Mouse (Mus musculus): ENCODE measurements around the gene Gm14391.
A peak's percentile ranks its signal among the peaks of the same experiment; 100 is the strongest.
"Not testable (repeated sequence)": the region's sequence is repeated elsewhere in the genome, so short reads cannot be mapped to it uniquely, and the experiment has no call there.

Gene Gm14391

GRCm38 (mm10) chr2:175158642-175159041, 48.1 kb downstream of the Gm14391 start:
- H3K27me3 ChIP-seq (ENCODE audit: insufficient read depth, low read length), result no peaks in the 10 kb centered on the region
- no peaks in the 10 kb centered on the region for H3K4me1 ChIP-seq (replicated peaks; ENCODE audit: low read depth, low read length)
- peaks cover 13% of the 10 kb centered on the region for H3K36me3 ChIP-seq (ENCODE audit: insufficient read depth, low read length)
- TF ChIP-seq POU5F1 (IDR thresholded peaks at IDR 0.05; ENCODE audit: borderline replicate concordance, low read length) (no peak), NANOG (IDR thresholded peaks at IDR 0.05; ENCODE audit: borderline replicate concordance, low read length) (no peak), CTCF (conservative IDR thresholded peaks at IDR 0.05; ENCODE audit: low read length) (no peak)
- no peak overlapping the region for H3K4me3 ChIP-seq (replicated peaks; ENCODE audit: low read length)
- peaks cover 85% of the 10 kb centered on the region for H3K9me3 ChIP-seq (ENCODE audit: low read length)

- TF ChIP-seq NANOG (IDR thresholded peaks at IDR 0.05; ENCODE audit: borderline replicate concordance, low read length) (no peak), POU5F1 (IDR thresholded peaks at IDR 0.05; ENCODE audit: borderline replicate concordance, low read length) (no peak), CTCF (conservative IDR thresholded peaks at IDR 0.05; ENCODE audit: low read length) (no peak)
- H3K4me1 ChIP-seq (replicated peaks; ENCODE audit: low read depth, low read length), result no peaks in the 10 kb centered on the region
- H3K36me3 ChIP-seq (ENCODE audit: insufficient read depth, low read length), result peaks cover 20% of the 10 kb centered on the region
- H3K4me3 ChIP-seq (replicated peaks; ENCODE audit: low read length), result no peak overlapping the region
- no peaks in the 10 kb centered on the region for H3K27me3 ChIP-seq (ENCODE audit: insufficient read depth, low read length)
- H3K9me3 ChIP-seq (ENCODE audit: low read length), result peaks cover 95% of the 10 kb centered on the region
Observed at GRCm38 (mm10) chr2:175156696-175157095, 50.0 kb downstream of the Gm14391 start.

GRCm38 (mm10) chr2:175141993-175142295, 64.8 kb downstream of the Gm14391 start, which contains the start of gene Gm14399:
TSS of gene Gm14399 (minus strand) at chr2:175142012.
- peak within 1 kb of the TSS; percentile 81 for H3K4me3 ChIP-seq (replicated peaks; ENCODE audit: low read length)
- not testable (repeated sequence) for H3K4me1 ChIP-seq (replicated peaks; ENCODE audit: low read depth, low read length); H3K9me3 ChIP-seq (ENCODE audit: low read length); H3K27me3 ChIP-seq (ENCODE audit: insufficient read depth, low read length); H3K36me3 ChIP-seq (ENCODE audit: insufficient read depth, low read length)

DNA sequence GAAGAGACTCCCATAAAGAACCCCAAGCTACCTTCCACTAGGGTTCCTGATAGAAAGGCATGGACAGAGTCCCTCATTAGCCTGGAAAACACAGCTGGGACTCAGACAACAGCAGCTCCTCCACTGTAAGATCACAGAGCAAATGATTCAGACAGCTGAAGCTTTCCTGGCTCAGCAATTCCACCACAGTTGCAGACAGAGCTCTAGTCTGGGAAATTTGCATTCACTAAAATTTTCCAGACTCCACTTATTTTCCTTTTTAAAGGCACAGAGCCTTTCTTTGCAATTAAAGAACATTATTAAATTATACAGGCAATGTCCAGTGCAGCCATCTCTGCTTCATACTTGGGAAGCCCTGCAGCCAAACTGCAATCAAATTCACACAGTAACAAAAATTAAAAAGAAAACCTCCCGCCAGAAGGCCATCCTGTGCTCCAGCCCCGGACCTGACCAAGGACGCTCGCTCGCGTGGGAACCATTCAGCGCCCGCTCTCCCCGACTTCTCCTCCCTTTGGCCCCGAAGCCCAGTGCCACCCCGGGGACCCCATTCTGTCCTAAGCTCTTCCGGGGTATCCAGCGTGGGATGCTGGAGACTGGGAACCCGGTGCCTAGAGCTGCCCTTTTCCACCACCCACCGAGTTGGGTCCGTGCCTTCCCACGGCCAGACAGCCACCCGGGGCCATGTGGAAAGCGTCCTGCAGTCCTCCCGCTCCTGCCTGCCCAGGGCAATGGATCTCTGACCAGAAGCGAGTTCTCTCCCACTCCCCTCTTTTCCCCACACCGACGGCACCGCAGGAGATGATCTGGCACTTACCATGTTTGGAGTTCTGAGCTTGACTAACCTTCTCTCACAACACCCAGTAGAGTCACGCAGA, 65.4 kb downstream of the Gm14391 start:
- H3K27me3 ChIP-seq (ENCODE audit: insufficient read depth, low read length); H3K4me1 ChIP-seq (replicated peaks; ENCODE audit: low read depth, low read length); H3K9me3 ChIP-seq (ENCODE audit: low read length); H3K36me3 ChIP-seq (ENCODE audit: insufficient read depth, low read length): not testable (repeated sequence)
- H3K4me3 ChIP-seq (replicated peaks; ENCODE audit: low read length), result peak overlapping the region; percentile 81
